Mouse (Mus musculus) neural tube, embryonic 12.5 days (tissue): ENCODE data around the gene Dync1li1. TPM values are rescaled to one million over a fixed set of nuclear protein-coding genes. Genes with fewer than 3 reads are reported as not detected.
A peak's percentile ranks its signal among the peaks of the same experiment; 100 is the strongest.
"Not testable (repeated sequence)": the region's sequence is repeated elsewhere in the genome, so short reads cannot be mapped to it uniquely, and the experiment has no call there.

Source experiments
- ATAC-seq: fragments of 200-750 bp; cut with Nextera tagmentation; 2 replicates; pipeline ENCODE4 v1.8.0; 2017; ENCODE audit warnings: low read depth, mild to moderate bottlenecking, moderate TSS enrichment, moderate library complexity; ENCODE audit not compliant: low FRiP score
- H3K27ac ChIP-seq: fragments of 300-500 bp; sonication (generic); 2 replicates; pipeline ENCODE4 v1.5.1; 2016
- H3K27me3 ChIP-seq: fragments of 300-500 bp; sonication (generic); replicated peaks from 2 replicates; pipeline ENCODE4 v1.6.1; 2016; ENCODE audit warnings: mild to moderate bottlenecking
- H3K36me3 ChIP-seq: fragments of 300-500 bp; sonication (generic); 2 replicates; pipeline ENCODE4 v1.6.1; 2016; ENCODE audit warnings: mild to moderate bottlenecking
- H3K4me1 ChIP-seq: fragments of 300-500 bp; sonication (generic); 2 replicates; pipeline ENCODE4 v1.6.1; 2016
- H3K4me2 ChIP-seq: fragments of 300-500 bp; sonication (generic); replicated peaks from 2 replicates; pipeline ENCODE4 v1.6.1; 2016; ENCODE audit warnings: mild to moderate bottlenecking
- H3K4me3 ChIP-seq: fragments of 300-500 bp; sonication (generic); 2 replicates; pipeline ENCODE4 v1.5.1; 2016
- H3K9ac ChIP-seq: fragments of 300-500 bp; sonication (generic); 2 replicates; pipeline ENCODE4 v1.6.1; 2016; ENCODE audit warnings: mild to moderate bottlenecking
- H3K9me3 ChIP-seq: fragments of 300-500 bp; sonication (generic); 2 replicates; pipeline ENCODE4 v1.6.1; 2016; ENCODE audit warnings: mild to moderate bottlenecking
- WGBS: fragments of 180-500 bp; shearing (Covaris S2); methylation state at CpG from one replicate; pipeline ENCODE4 v1.1.7; 2016; 5-methylcytosine and 5-hydroxymethylcytosine counted together
- polyA plus RNA-seq: library from polyadenylated mRNA; unstranded; fragments of >200 nt; fragmentation: Nextera tagmentation; extraction: Ambion mirVana; gene quantifications from 2 replicates; pipeline ENCODE4 v1.2.1, GENCODE M21; 2016

Dync1li1 gene
- polyA plus RNA-seq, 1 experiment from 2014 or later, result 147 TPM

DNA sequence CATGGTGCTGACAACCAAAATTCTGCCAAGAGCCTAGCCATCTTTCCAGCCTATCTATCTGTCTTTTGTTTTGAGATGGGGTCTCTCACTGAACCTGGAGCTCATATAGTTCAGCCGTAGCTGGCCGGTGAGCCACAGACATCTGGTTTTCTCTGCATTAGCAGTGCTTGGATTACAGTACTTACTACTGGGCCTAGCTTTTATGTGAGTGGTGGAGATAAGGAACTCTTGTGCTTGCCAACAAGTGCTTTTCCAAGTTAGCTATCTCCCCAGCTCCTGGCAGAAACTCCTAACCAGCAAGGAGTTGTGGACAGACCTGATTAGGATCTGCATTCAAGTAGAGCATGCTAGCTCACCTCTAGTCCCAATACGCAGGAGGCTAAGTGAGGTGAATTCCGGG, 19.2 kb downstream of the Dync1li1 start:
- peaks cover 60% of the 10 kb centered on the region for H3K36me3 ChIP-seq
- H3K9ac ChIP-seq, result no peak overlapping the region
- no peak for ATAC-seq
- H3K4me3 ChIP-seq, result no peak overlapping the region
- no peaks in the 10 kb centered on the region for H3K27me3 ChIP-seq
- no peaks in the 10 kb centered on the region for H3K4me1 ChIP-seq
- H3K9me3 ChIP-seq, result no peaks in the 10 kb centered on the region
- WGBS, result 100% methylated on average over 4 of the region's 4 CpGs
- H3K4me2 ChIP-seq, result no peak overlapping the region
- no peak overlapping the region for H3K27ac ChIP-seq

DNA sequence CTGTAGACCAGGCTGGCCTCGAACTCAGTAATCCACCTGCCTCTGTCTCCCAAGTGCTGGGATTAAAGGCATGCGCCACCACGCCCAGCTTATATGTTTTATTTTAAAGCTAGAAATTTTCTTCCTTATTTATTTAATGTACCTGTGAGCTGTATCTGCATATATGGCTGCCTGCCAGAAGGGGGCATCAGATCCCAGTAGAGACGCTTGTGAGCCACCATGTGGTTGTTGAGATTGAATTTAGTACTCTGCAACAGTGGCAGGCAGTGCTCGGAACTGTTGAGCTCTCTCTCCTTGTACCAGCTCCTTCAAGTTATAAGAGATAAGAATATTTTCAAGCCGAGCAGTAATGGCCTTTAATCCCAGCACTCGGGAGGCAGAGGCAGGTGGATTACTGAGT, 21.8 kb downstream of the Dync1li1 start:
- no peak for ATAC-seq
- Histone ChIP-seq H3K9me3 (no peaks in the 10 kb centered on the region), H3K9ac (no peak overlapping the region), H3K4me3 (no peak overlapping the region), H3K4me1 (no peaks in the 10 kb centered on the region), H3K4me2 (no peak overlapping the region), H3K27me3 (no peaks in the 10 kb centered on the region), H3K36me3 (peaks cover 76% of the 10 kb centered on the region), H3K27ac (no peak overlapping the region)
- WGBS, result 86% methylated on average over 7 of the region's 7 CpGs

DNA sequence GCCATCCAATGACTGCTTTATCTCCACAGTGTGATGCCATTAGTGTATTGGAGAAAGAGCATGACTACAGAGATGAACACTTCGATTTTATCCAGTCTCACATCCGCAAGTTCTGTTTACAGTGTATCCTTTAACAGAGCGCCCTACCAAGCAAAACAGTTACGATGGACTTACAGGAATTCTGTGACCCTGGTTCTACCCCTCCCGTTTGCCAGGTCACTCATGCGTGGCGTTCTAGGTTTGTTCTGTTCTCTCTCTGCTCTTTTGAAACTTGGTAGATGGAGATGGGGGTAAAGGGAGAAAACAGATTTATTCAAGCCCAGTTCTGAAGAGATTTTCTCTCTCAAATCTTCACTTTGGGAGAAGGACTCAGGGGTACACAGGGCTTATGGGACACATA, 24.9 kb downstream of the Dync1li1 start:
- ATAC-seq, result no peak
- 95% methylated on average over 7 of the region's 7 CpGs for WGBS

DNA sequence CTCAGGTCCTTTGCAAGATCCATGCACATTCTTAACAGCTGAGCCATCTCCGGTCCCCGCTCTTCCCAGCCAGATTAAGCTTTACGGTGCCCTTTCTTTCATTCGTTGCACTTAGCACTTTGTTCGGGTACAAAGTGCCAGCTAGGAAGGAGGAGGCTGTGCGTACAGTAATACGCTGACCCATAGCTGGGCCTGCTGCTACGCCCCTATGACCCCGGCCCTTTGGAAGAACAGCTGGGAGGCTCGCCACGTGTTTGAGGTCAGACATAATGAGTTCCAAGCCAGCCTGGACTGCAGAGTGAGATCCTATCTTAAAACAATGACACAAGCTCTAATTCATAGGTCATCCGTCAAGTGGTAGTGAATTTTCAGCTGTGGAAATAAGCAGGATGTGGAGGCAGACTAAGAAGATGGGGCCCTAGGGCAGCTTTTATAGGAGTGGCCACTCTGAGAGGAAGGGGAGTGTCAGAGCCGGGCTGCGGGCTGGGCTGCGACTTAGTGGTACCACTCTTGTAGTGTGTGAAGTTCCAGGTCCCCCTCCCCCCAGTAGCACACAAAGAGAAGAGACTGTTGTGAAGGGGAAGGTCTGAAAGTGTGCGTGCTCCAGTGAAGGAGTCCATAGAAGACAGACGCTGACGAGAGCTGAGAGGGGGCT, 28.2 kb downstream of the Dync1li1 start:
- H3K27me3 ChIP-seq, result no peaks in the 10 kb centered on the region
- H3K4me3 ChIP-seq, result no peak overlapping the region
- no peak for ATAC-seq
- H3K4me1 ChIP-seq, result no peaks in the 10 kb centered on the region
- H3K36me3 ChIP-seq, result peaks cover 90% of the 10 kb centered on the region
- WGBS, result 78% methylated on average over 18 of the region's 18 CpGs
- H3K4me2 ChIP-seq, result no peak overlapping the region
- no peak overlapping the region for H3K27ac ChIP-seq
- no peak overlapping the region for H3K9ac ChIP-seq
- H3K9me3 ChIP-seq, result no peaks in the 10 kb centered on the region

More for the DNA sequence above, 24.9 kb downstream of the Dync1li1 start:
- H3K4me3 ChIP-seq, result no peak overlapping the region
- no peak overlapping the region for H3K27ac ChIP-seq
- no peak overlapping the region for H3K9ac ChIP-seq
- no peaks in the 10 kb centered on the region for H3K4me1 ChIP-seq
- peaks cover 78% of the 10 kb centered on the region for H3K36me3 ChIP-seq
- no peaks in the 10 kb centered on the region for H3K9me3 ChIP-seq
- H3K27me3 ChIP-seq, result no peaks in the 10 kb centered on the region
- no peak overlapping the region for H3K4me2 ChIP-seq

DNA sequence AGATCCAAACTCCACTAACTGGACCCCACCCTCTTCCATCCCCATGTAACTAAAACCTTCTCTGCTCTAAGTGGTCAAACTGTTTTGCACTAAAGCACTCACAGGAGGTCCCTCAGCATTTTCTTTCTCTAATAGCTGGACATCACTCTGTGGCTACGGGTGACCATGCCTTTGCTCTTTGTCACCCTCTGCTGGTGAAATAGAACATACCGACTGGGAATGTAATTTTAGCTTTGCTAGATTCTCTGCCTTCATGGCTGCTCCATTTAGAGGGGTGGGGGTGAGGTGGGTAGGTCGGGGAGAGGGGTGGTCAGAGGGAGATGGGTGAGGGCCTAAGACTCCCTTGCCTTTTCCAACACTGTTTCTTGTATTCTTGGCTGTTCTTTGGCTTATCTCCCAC, 38.7 kb downstream of the Dync1li1 start:
- H3K4me2 ChIP-seq, result no peak overlapping the region
- no peak overlapping the region for H3K9ac ChIP-seq
- WGBS, result 8% methylated on average over 3 of the region's 3 CpGs
- H3K27ac ChIP-seq, result no peak overlapping the region
- H3K9me3 ChIP-seq, result no peaks in the 10 kb centered on the region
- H3K27me3 ChIP-seq, result no peaks in the 10 kb centered on the region
- peaks cover 32% of the 10 kb centered on the region for H3K36me3 ChIP-seq
- H3K4me1 ChIP-seq, result peaks cover 8% of the 10 kb centered on the region
- no peak for ATAC-seq
- H3K4me3 ChIP-seq, result no peak overlapping the region

DNA sequence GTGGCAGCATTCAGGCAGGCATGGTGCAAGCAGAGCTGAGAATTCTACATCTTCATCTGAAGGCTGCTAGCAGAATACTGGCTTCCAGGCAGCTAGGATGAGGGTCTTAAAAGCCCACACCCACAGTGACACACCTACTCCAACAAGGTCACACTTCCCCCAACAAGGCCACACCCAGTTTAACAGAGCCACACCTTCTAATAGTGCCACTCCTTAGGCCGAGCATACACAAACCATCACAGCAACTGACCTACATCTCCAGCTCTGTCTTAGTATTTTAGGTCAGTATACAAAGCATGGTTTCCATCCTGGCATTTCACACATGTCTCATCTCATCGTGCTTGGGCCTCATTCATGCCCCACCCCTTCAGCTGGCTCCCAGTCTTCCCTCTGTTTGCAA, 39.8 kb downstream of the Dync1li1 start:
- H3K27ac ChIP-seq, H3K4me1 ChIP-seq, H3K9ac ChIP-seq, H3K4me2 ChIP-seq, H3K9me3 ChIP-seq, ATAC-seq, H3K27me3 ChIP-seq, H3K4me3 ChIP-seq: not testable (repeated sequence)
- H3K36me3 ChIP-seq, result peaks cover 23% of the 10 kb centered on the region
- WGBS, result 67% methylated on average over 2 of the region's 2 CpGs

DNA sequence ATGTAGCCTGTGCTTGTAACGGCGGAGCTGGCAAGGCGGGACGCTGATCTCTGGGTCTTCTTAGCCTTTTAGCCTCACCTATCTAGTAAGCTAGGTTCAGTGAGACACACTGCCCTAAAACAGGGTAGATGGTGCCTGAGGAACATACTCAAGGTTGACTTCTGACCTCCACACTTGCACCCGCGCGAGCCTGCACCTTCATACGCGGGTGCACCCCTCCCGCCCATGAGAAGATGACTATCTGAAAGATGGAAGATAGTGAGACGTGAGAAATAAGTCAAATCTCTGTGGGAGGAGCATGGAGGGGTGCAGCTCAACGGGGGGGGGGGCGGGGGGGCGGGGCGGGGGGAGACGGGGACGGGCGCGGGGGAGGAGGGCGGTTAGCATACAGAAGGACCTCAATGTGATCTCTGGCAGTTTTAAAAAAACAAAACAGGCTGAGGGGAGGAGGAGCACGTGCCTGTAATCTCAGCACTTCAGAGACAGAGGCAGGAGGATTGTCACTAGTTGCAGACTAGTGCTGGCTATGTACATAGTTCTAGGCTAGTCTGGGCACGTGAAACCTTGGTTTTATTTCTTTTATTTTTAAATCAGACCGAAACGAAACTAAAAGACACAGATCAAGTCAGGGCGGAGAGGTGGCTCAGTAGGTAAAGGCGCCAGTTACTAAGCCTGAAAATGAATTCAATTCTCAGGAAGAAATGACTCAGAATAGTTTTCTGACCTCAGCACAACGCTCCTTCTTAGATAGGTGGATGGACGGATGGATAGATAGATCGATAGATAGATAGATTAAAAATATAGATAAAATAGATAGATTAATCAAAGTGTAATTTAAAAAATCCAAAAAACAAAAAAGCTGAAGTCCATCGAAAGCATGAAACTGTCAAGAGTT, 41.6 kb downstream of the Dync1li1 start:
- Histone ChIP-seq H3K9ac (no peak overlapping the region), H3K9me3 (no peaks in the 10 kb centered on the region), H3K4me3 (no peak overlapping the region; the same call in 1 of the 2 replicates), H3K27me3 (no peaks in the 10 kb centered on the region), H3K36me3 (peaks cover 7% of the 10 kb centered on the region), H3K27ac (no peak overlapping the region), H3K4me1 (peaks cover 15% of the 10 kb centered on the region), H3K4me2 (peak overlapping the region; percentile 75)
- 41% methylated on average over 27 of the region's 30 CpGs for WGBS
- no peak for ATAC-seq

DNA sequence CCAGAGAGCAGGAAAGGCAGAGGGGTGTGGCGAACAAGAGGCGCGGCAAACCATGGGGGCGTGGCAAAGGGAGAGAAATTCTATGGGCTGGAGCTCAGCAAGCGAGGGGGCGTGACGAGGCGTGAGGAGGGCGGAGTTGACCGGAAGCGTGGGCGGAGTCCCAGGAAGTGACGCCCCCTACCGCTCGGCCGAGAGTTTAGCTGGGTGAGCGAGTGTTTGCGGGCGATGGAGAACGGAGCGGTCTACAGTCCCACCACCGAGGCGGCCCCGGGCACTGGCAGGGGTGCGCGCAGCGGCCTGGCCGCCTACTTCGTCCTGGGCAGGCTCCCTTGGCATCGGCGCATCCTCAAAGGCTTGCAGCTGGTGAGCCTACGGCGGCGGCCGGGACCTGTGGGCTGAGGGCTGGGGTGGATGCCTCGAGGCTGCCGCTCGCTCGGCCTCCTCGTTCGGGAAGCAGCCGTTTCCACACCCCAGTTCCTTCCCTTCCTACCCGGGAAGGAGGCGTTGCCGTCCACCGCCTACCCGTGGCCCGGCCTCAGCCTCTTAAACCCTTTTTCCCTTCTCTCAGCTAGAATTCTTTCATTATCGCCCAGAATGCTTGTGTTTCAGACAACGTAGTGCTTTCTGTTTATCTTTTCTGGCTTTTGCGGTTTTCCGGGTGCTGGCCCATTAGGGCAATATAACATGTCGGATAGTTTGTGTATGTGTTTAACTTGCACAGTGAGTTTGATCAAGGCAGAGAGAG, 42.6 kb downstream of the Dync1li1 start, which contains the start of gene Cmtm6:
Gene Cmtm6, plus strand, starts transcription at position 106 of the 745 bp plus-strand sequence.
- Histone ChIP-seq H3K4me3 (peak within 1 kb of the TSS; percentile 82), H3K27ac (0 out of 2 replicates have a peak within 1 kb of the TSS, but pooled peaks have one; percentile 46), H3K27me3 (no peaks in the 10 kb centered on the region), H3K36me3 (no peaks in the 10 kb centered on the region), H3K4me1 (peaks cover 15% of the 10 kb centered on the region), H3K9me3 (no peaks in the 10 kb centered on the region), H3K4me2 (peak within 1 kb of the TSS; percentile 75), H3K9ac (peak within 1 kb of the TSS; percentile 87)
- peak; percentile 93 for ATAC-seq
- WGBS, result under 1% methylated on average over 53 of the region's 53 CpGs

DNA sequence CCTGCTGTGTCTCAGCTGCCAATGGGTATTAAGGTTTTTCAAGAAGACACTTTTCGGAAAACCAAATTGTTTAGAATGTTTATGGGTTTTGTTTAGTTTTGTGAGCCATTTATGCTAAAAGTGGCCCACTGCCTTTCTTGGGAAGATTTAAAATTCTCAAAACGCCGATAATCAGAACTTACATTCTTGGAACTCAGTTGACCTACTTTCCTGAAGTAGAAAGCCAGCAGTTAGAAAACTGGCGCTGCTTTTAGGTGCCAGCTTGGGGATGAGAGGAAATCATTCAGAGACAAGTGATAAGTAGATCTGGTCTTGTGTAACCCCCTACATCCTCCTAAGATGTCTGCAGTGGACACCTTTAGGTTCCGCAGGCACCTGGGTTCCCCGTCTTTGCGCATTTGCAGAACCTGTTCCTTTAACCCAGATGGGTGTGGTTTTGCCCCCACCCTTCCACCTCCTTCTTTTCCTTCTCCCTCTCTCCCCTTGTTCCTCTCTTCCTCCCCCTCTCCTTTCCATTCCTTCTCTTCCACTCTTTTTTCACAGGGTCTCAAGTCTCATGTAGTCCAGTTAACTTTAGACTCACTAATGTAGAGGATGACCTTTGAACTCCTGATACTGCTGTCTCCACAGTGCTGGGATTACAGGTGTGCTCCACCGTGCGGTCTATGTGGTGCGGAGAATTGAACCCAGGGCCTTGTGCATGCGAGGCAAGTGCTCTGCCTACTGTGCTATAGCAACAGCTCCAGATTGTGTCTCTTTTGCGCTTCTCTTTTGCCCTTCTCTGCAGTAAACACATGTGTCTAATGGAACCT, 43.5 kb downstream of the Dync1li1 start:
- Histone ChIP-seq H3K9ac (peak overlapping the region; percentile 87), H3K9me3 (no peaks in the 10 kb centered on the region), H3K27me3 (no peaks in the 10 kb centered on the region), H3K4me3 (peak overlapping the region; percentile 82), H3K27ac (no peak overlapping the region), H3K36me3 (no peaks in the 10 kb centered on the region), H3K4me1 (peaks cover 15% of the 10 kb centered on the region), H3K4me2 (peak overlapping the region; percentile 75)
- ATAC-seq, result no peak
- 75% methylated on average over 12 of the region's 12 CpGs for WGBS

DNA sequence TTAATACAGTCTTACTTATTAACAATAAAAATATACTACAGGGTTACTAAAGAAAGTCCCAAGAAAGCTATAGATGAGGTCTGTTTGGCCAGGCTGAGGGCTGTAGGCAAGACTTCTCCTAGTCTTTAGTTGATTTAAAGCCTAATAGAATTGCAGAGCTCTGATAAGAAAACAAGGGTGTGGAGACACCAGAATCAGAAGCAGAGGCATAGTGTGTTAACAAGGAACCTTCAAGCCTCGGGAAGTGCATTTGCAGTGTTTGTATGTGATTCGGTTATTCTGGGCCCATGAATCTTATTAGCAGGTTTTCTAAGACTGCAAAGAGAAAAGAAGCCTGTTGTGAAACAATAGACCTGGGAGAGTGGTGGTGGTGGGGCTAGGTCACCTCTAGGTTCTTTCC, 44.6 kb downstream of the Dync1li1 start:
- H3K9me3 ChIP-seq, result no peaks in the 10 kb centered on the region
- WGBS, result 79% methylated on average over 2 of the region's 2 CpGs
- H3K36me3 ChIP-seq, result peaks cover 4% of the 10 kb centered on the region; the same call in 1 of the 2 replicates
- ATAC-seq, result no peak
- H3K27me3 ChIP-seq, result no peaks in the 10 kb centered on the region
- H3K4me2 ChIP-seq, result no peak overlapping the region
- H3K4me1 ChIP-seq, result peaks cover 15% of the 10 kb centered on the region
- no peak overlapping the region for H3K9ac ChIP-seq
- no peak overlapping the region for H3K4me3 ChIP-seq
- no peak overlapping the region for H3K27ac ChIP-seq

DNA sequence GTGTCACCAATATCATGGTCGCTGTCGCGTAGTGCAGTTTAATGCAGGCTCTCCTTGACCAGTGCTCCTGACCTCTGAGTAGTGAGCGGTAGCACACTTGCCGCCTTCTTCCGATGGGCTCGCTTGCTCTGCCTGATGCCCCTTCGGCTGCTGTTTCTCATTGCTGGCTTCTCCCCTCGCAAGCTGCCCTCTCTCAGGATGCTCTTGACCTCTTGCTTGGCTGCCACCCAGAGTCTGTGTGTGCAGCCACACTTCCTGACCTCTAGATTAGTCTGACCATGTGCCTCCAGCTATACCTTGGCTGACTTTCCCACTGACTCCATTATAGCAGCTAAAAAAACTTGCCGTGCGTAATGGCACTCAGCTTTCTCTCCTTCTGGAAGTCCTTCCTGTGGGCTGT, 47.9 kb downstream of the Dync1li1 start:
- no peak overlapping the region for H3K27ac ChIP-seq
- ATAC-seq, result no peak
- peaks cover 15% of the 10 kb centered on the region for H3K4me1 ChIP-seq
- no peak overlapping the region for H3K4me3 ChIP-seq
- H3K9ac ChIP-seq, result no peak overlapping the region
- 72% methylated on average over 11 of the region's 11 CpGs for WGBS
- peaks cover 4% of the 10 kb centered on the region; the same call in 1 of the 2 replicates for H3K36me3 ChIP-seq
- H3K4me2 ChIP-seq, result no peak overlapping the region
- H3K9me3 ChIP-seq, result no peaks in the 10 kb centered on the region
- no peaks in the 10 kb centered on the region for H3K27me3 ChIP-seq
